Mouse (Mus musculus): ENCODE results near the gene H2al1a. TPM values are rescaled to one million over a fixed set of nuclear protein-coding genes. Genes with fewer than 3 reads are reported as not detected.

The H2al1a gene
- polyA plus RNA-seq, 1 experiment, result not detected

- Histone ChIP-seq H3K36me3 (replicated peaks; ENCODE audit: low read length) (no peaks in the 10 kb centered on the region), H3K4me3 (replicated peaks) (no peak overlapping the region), H3K4me1 (0 out of 2 replicates have a peak, but pooled peaks cover 6% of the 10 kb centered on the region), H3K27me3 (replicated peaks) (peaks cover 15% of the 10 kb centered on the region), H3K9me3 (no peaks in the 10 kb centered on the region)
- TF ChIP-seq GATA1 (IDR thresholded peaks at IDR 0.05; ENCODE audit: borderline replicate concordance, low read length) (no peak), FLI1 (IDR thresholded peaks at IDR 0.05; ENCODE audit: low read length) (no peak)
Observed at GRCm38 (mm10) chrX:11345762-11346161, 46.7 kb downstream of the H2al1a start.

- H3K27me3 ChIP-seq (replicated peaks), result peaks cover 20% of the 10 kb centered on the region
- H3K9me3 ChIP-seq, result no peaks in the 10 kb centered on the region
- H3K36me3 ChIP-seq (replicated peaks; ENCODE audit: low read length), result no peaks in the 10 kb centered on the region
- 0 out of 2 replicates have a peak, but pooled peaks cover 6% of the 10 kb centered on the region for H3K4me1 ChIP-seq
- no peak overlapping the region for H3K4me3 ChIP-seq (replicated peaks)
- no peak for TF ChIP-seq FLI1 (IDR thresholded peaks at IDR 0.05; ENCODE audit: low read length)
- no peak for TF ChIP-seq GATA1 (IDR thresholded peaks at IDR 0.05; ENCODE audit: borderline replicate concordance, low read length)
Observed at GRCm38 (mm10) chrX:11346756-11347155, 47.7 kb downstream of the H2al1a start.

Other genes starting within 250 kb of the H2al1a start
- gene H2al1b, start 3.2 kb downstream of the H2al1a start, polyA plus RNA-seq (2012; ENCODE audit: insufficient read depth, low replicate concordance), result not detected in 2 replicates
- not detected in 2 replicates for gene H2al1c, start 6.4 kb downstream of the H2al1a start, polyA plus RNA-seq (2012; ENCODE audit: insufficient read depth, low replicate concordance)
- gene H2al1d, start 9.6 kb downstream of the H2al1a start, polyA plus RNA-seq (2012; ENCODE audit: insufficient read depth, low replicate concordance), result not detected in 2 replicates
- not detected in 2 replicates for gene H2al1e, start 12.7 kb downstream of the H2al1a start, polyA plus RNA-seq (2012; ENCODE audit: insufficient read depth, low replicate concordance)
- gene H2al1f, start 15.9 kb downstream of the H2al1a start, polyA plus RNA-seq (2012; ENCODE audit: insufficient read depth, low replicate concordance), result not detected in 2 replicates
- gene H2al1g, start 19.0 kb downstream of the H2al1a start, polyA plus RNA-seq (2012; ENCODE audit: insufficient read depth, low replicate concordance), result not detected in 2 replicates
- gene H2al1h, start 22.2 kb downstream of the H2al1a start, polyA plus RNA-seq (2012; ENCODE audit: insufficient read depth, low replicate concordance), result not detected in 2 replicates
- gene H2al1i, start 25.4 kb downstream of the H2al1a start, polyA plus RNA-seq (2012; ENCODE audit: insufficient read depth, low replicate concordance), result not detected in 2 replicates
- not detected in 2 replicates for gene H2al1j, start 28.6 kb downstream of the H2al1a start, polyA plus RNA-seq (2012; ENCODE audit: insufficient read depth, low replicate concordance)

All from megakaryocyte, embryonic 14.5 days (primary cell).